Mouse (Mus musculus) midbrain, embryonic 14.5 days (tissue): ENCODE results near the gene Mfsd2a. TPM values are rescaled to one million over a fixed set of nuclear protein-coding genes. Genes with fewer than 3 reads are reported as not detected.

Experiments used
- ATAC-seq: fragments of 200-750 bp; cut with Nextera tagmentation; 2 replicates; pipeline ENCODE4 v1.8.0; 2017; ENCODE audit warnings: moderate number of reproducible peaks, moderate library complexity; ENCODE audit not compliant: low FRiP score, low TSS enrichment
- DNase-seq: peaks from one replicate; pipeline ENCODE4 v3.0.0-alpha.2; 2015
- H3K27ac ChIP-seq: fragments of 300-500 bp; sonication (generic); replicated peaks from 2 replicates; pipeline ENCODE4 v1.5.1; 2014; ENCODE audit warnings: mild to moderate bottlenecking, low read depth, low read length, moderate library complexity
- H3K27me3 ChIP-seq: fragments of 300-500 bp; sonication (generic); 2 replicates; pipeline ENCODE4 v1.6.1; 2014; ENCODE audit warnings: low read length, control low read depth, mixed read lengths; ENCODE audit not compliant: control insufficient read depth, insufficient read depth
- H3K36me3 ChIP-seq: fragments of 300-500 bp; sonication (generic); 2 replicates; pipeline ENCODE4 v1.6.1; 2014; ENCODE audit warnings: low read length, control low read depth; ENCODE audit not compliant: control insufficient read depth, insufficient read depth
- H3K4me1 ChIP-seq: fragments of 300-500 bp; sonication (generic); 2 replicates; pipeline ENCODE4 v1.6.1; 2014; ENCODE audit warnings: mild to moderate bottlenecking, antibody characterized with exemption, low read length, control low read depth; ENCODE audit not compliant: control insufficient read depth, insufficient read depth
- H3K4me2 ChIP-seq: fragments of 300-500 bp; sonication (generic); 2 replicates; pipeline ENCODE4 v1.6.1; 2014; ENCODE audit warnings: mild to moderate bottlenecking, low read length, moderate library complexity
- H3K4me3 ChIP-seq: fragments of 300-500 bp; sonication (generic); replicated peaks from 2 replicates; pipeline ENCODE4 v1.5.1; 2014; ENCODE audit warnings: low read depth, low read length
- H3K9ac ChIP-seq: fragments of 300-500 bp; sonication (generic); replicated peaks from 2 replicates; pipeline ENCODE4 v1.6.1; 2014; ENCODE audit warnings: mild to moderate bottlenecking, low read length, moderate library complexity
- H3K9me3 ChIP-seq: fragments of 300-500 bp; sonication (generic); 2 replicates; pipeline ENCODE4 v1.6.1; 2016; ENCODE audit warnings: low read length, control low read depth, mixed read lengths; ENCODE audit not compliant: control insufficient read depth
- WGBS: fragments of 180-500 bp; shearing (Covaris S2); extraction: QIAGEN DNeasy Blood & Tissue Kit; methylation state at CpG from one replicate; pipeline ENCODE4 v1.1.7; 2014; 5-methylcytosine and 5-hydroxymethylcytosine counted together
- polyA plus RNA-seq: library from polyadenylated mRNA; unstranded; fragments of >200 nt; fragmentation: Nextera tagmentation; extraction: Ambion mirVana; gene quantifications from 2 replicates; pipeline ENCODE4 v1.2.1, GENCODE M21; 2014

Mfsd2a gene
- 31.2 and 33.4 TPM in 2 replicates for polyA plus RNA-seq

DNA sequence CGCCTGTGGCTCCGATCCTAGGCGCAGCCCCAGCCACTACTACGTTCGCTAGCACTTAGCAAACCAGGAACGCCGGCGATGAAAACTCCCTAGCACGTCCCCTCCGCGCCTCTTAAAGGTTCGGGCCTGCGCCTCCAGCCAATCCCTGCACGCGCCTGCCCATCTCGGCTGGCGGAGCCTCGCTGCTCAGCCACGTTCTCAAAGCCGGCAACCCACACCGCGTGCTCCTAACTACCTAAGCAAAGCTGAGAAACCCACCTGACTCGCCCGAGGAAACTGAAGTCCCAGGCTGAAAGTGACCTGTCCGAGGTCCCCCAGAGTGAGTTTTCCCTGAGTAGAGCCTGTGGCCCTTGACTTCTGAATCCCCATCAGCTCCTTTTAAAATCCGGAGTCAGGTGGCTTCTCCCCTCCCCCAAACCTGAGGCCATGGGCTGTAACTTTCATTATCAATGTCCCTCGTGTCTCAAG lies at the start of gene Mfsd2a:
TSS of gene Mfsd2a (minus strand) at position 89 of the 468 bp plus-strand sequence.
- peak within 1 kb of the TSS; percentile 100 for H3K4me2 ChIP-seq
- ATAC-seq (peak; percentile 70), DNase-seq (peak; percentile 89)
- H3K9me3 ChIP-seq = no peaks in the 10 kb centered on the region
- WGBS = under 1% methylated on average over 27 of the region's 27 CpGs
- peak within 1 kb of the TSS; percentile 68 for H3K4me3 ChIP-seq
- no peaks in the 10 kb centered on the region for H3K36me3 ChIP-seq
- H3K27ac ChIP-seq = peak within 1 kb of the TSS; percentile 61
- no peaks in the 10 kb centered on the region for H3K27me3 ChIP-seq
- peaks cover 20% of the 10 kb centered on the region for H3K4me1 ChIP-seq
- peak within 1 kb of the TSS; percentile 71 for H3K9ac ChIP-seq

DNA sequence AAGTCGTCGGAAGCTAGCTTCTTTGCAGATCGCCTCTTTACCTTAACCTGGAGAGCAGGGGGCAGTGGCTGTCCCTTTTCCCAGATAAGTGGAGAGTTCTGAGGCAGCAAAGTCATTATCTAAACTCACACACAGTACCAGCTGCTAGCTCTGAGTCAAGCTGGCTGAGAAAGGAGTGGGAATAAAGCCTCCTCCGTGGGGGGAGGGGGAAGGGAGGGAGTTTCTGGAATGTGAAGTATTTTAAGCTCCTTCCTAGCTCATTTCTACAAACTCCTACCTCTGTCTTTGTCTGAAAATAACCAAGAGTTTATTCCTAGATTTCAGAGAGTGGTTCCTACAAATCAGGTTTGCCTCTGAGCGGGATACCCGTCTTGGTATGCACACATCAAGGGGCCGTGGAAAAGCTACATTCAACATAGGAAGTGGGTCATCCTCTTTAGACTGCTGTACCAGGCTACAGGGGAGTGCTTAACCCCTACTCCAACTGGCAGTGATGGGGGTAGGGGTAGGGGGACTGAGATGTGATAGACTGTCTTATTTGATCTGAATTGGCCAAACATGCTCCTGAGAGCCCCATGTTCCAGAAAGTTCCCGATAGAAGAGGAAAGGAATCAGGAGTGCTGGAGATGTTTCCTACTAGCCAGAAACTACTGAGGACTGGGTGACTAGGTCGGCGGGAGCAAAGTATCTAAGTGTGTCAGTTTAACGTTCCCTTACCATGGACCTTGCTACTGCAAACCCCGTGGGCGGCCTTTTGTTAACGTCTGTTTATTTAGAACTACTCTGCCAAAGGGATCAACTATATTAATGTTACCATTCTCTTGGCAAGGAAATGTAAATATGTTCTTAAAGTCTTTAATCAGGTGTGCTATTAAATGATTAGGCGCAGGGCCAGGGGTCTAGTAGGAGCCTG lies 44.3 kb upstream of the Mfsd2a start:
- DNase-seq (peak; percentile 31), ATAC-seq (no peak)
- Histone ChIP-seq H3K27me3 (no peaks in the 10 kb centered on the region), H3K36me3 (peaks cover 33% of the 10 kb centered on the region), H3K9me3 (no peaks in the 10 kb centered on the region), H3K4me2 (no peak overlapping the region), H3K4me3 (no peak overlapping the region), H3K27ac (peak overlapping the region; percentile 45; the same call in 1 of the 2 replicates), H3K4me1 (peaks cover 17% of the 10 kb centered on the region), H3K9ac (no peak overlapping the region; the same call in 1 of the 2 replicates)
- 36% methylated on average over 15 of the region's 15 CpGs for WGBS

DNA sequence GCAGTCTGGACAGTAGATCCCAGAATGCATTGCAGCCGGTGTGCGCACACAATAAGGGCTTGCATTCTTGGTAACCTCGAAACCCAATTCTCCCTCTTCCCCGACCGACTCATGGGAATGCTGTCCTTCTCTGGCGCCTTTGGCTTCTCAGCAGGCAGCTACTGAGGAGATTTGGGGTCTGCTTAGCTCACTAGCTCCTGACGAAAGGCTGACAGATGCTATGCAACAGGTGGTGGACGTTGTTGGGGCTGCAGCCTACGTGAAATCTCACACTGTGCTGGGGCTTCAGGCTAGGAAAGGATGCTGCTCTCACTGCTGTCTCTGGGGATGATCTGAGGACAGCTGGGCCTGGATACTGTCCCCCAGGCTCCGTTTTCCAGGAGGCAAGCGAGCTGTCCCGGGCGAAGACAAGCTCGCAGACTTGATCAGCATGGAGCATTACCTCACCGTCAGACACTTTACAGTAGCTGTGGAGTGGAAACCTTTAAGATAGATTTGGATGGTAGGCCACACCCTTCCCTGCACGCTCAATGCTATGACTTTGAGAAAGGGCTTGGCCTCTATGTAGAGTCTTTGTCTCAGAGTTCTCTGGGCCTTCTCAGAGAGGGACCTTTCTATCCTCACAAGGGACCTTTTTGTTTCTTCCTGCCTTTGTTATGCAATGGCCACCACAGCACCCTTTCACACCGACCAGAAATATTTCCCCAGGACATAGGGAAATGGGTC lies 39.8 kb upstream of the Mfsd2a start:
- DNase-seq = peak; percentile 61
- Histone ChIP-seq H3K27me3 (no peaks in the 10 kb centered on the region), H3K4me1 (peaks cover 28% of the 10 kb centered on the region), H3K4me2 (peak overlapping the region; percentile 85), H3K4me3 (peak overlapping the region; percentile 80; the same call in 1 of the 2 replicates), H3K9ac (no peak overlapping the region; the same call in 1 of the 2 replicates), H3K27ac (peak overlapping the region; percentile 93; the same call in 1 of the 2 replicates), H3K9me3 (no peaks in the 10 kb centered on the region), H3K36me3 (peaks cover 40% of the 10 kb centered on the region)
- no peak for ATAC-seq
- WGBS = 13% methylated on average over 17 of the region's 17 CpGs

DNA sequence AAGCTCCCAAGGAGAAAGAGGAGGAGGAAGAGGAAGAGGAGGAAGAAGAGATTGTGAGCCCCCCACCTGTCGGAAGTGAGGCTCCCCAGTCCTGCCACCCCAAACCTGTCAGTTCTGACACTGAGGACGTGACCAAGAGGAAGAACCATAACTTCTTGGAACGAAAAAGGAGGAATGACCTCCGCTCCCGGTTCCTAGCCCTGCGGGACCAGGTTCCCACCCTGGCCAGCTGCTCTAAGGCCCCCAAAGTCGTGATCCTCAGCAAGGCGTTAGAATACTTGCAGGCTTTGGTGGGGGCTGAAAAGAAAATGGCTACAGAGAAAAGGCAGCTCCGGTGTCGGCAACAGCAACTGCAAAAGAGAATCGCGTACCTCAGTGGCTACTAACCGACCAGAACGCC lies 39.1 kb upstream of the Mfsd2a start:
- Histone ChIP-seq H3K4me2 (peak overlapping the region; percentile 85), H3K27me3 (no peaks in the 10 kb centered on the region), H3K4me1 (peaks cover 28% of the 10 kb centered on the region), H3K9me3 (no peaks in the 10 kb centered on the region), H3K9ac (peak overlapping the region; percentile 94), H3K36me3 (peaks cover 40% of the 10 kb centered on the region), H3K4me3 (peak overlapping the region; percentile 80), H3K27ac (peak overlapping the region; percentile 93)
- no peak for DNase-seq
- 8% methylated on average over 14 of the region's 14 CpGs for WGBS
- no peak for ATAC-seq

DNA sequence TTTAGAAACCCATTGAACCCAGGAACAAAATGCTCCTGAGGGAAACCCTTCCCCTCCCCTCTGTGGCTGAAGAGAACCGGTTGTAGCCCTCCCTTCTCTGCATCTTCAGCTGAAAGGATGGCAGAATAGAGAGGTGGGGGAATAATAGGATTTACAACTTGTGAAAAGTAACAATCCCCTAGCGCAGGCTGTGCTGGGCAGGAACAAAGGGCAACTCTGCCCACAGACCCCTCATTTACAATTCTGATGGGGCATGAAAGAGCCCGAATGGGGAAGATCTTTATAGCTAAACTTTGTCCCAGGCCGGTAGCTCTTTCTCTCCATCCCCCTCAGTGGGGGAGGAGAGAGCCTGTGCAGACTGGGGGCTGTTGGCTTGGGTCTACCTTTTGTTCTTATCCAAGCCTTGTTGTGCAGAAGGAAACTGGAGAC lies 38.3 kb upstream of the Mfsd2a start:
- ATAC-seq = peak; percentile 35; the same call in 1 of the 2 replicates
- peaks cover 40% of the 10 kb centered on the region for H3K36me3 ChIP-seq
- 2% methylated on average over 4 of the region's 4 CpGs for WGBS
- H3K4me1 ChIP-seq = peaks cover 31% of the 10 kb centered on the region
- H3K9ac ChIP-seq = peak overlapping the region; percentile 94
- H3K4me3 ChIP-seq = peak overlapping the region; percentile 80
- peak; percentile 75 for DNase-seq
- no peaks in the 10 kb centered on the region for H3K27me3 ChIP-seq
- peak overlapping the region; percentile 85 for H3K4me2 ChIP-seq
- no peaks in the 10 kb centered on the region for H3K9me3 ChIP-seq
- peak overlapping the region; percentile 93 for H3K27ac ChIP-seq

DNA sequence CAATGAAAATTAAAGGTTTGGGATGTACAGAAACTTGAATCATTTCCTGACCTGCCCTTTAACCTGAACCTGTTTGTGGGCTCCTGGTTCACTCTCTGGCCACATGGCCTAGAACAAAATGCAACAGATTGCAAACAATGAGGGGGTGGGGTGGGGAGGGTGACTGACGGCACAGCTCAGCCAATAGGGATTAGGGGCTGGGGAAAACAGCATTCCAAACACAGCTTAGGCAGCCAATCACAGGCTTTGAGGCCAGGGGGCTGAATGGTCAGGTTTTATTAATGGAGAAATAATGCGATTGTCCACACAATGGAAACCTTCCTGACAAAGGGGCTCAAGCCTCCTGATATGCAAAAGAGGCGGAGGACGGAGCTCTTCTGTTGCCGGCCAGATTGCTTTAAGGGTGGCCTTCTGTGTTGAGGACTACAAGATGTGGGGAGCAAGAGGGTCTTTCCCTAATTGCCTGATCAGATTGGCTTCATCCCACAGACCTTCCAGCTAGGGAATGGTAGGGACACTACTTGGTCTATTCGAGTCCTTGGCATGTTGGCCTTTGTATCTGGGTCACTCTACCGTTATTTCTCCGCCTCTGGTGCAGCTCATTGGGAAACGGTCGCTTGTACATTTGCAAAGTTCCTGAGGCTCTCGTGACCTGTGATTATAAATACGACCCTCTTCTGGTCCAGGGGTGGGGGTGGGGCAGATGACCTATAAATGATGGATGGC lies 37.7 kb upstream of the Mfsd2a start:
- Histone ChIP-seq H3K27me3 (no peaks in the 10 kb centered on the region), H3K27ac (peak overlapping the region; percentile 93), H3K4me3 (peak overlapping the region; percentile 80), H3K4me1 (peaks cover 31% of the 10 kb centered on the region), H3K36me3 (peaks cover 39% of the 10 kb centered on the region), H3K9ac (peak overlapping the region; percentile 94), H3K9me3 (no peaks in the 10 kb centered on the region), H3K4me2 (peak overlapping the region; percentile 85)
- ATAC-seq = peak; percentile 79
- DNase-seq = peak; percentile 93
- WGBS = 3% methylated on average over 12 of the region's 12 CpGs

DNA sequence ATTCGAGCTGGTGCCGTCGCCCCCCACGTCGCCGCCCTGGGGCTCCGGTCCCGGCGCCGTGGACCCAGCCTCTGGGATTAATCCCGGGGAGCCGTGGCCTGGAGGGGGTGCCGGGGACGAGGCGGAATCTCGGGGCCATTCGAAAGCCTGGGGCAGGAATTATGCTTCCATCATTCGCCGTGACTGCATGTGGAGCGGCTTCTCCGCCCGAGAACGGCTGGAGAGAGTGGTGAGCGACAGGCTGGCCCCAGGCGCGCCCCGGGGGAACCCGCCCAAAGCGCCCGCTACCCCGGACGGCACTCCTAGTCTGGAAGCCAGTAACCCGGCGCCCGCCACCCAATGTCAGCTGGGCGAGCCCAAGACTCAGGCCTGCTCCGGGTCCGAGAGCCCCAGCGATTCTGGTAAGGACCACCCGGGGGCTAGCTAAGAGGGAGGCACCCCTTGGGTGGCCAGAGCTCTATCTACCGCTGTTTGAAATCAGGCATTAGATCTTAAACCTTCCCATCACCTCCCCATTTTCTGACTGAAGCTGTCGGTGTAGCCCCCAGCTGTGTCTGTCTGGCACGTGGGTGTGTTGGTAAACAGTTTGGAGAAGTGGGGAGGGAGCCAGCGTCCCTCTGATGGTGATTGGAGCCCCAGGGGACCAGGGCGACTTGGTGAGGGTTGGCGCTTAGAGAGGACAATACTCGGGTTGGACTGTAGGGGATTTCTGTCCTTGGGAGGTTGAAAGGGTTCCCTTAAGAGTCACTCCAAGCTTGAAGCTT lies 35.8 kb upstream of the Mfsd2a start:
- under 1% methylated on average over 47 of the region's 47 CpGs for WGBS
- DNase-seq = peak; percentile 84
- Histone ChIP-seq H3K4me2 (peak overlapping the region; percentile 85), H3K4me3 (peak overlapping the region; percentile 80), H3K27ac (peak overlapping the region; percentile 93), H3K4me1 (peaks cover 29% of the 10 kb centered on the region), H3K27me3 (no peaks in the 10 kb centered on the region), H3K9me3 (no peaks in the 10 kb centered on the region), H3K9ac (peak overlapping the region; percentile 94), H3K36me3 (peaks cover 21% of the 10 kb centered on the region)
- ATAC-seq = peak; percentile 16; the same call in 1 of the 2 replicates
